Mouse (Mus musculus): ENCODE results near the gene Atoh1.

GRCm38 (mm10) chr6:64734441-64735320 is 5.8 kb downstream of the Atoh1 start:
- TF ChIP-seq CTCF (IDR thresholded peaks at IDR 0.05; ENCODE audit: control insufficient read depth, insufficient read depth, low read length) (no peak), POLR2A (IDR thresholded peaks at IDR 0.05; ENCODE audit: borderline replicate concordance, control insufficient read depth, low read depth, low read length) (no peak)

Measured in bone marrow, adult 2 months (tissue).